Mouse (Mus musculus) CH12.LX (cell line): ENCODE measurements around the gene Rxrg. TPM values are rescaled to one million over a fixed set of nuclear protein-coding genes. Genes with fewer than 3 reads are reported as not detected.
A peak's percentile ranks its signal among the peaks of the same experiment; 100 is the strongest.

Experiments
- DNase-seq: peaks from one replicate; pipeline ENCODE4 v3.0.0-alpha.2; 2013; ENCODE audit errors: extremely low read depth
- H3K27ac ChIP-seq: 2 replicates; pipeline ENCODE4 v1.5.1; 2012; ENCODE audit warnings: low read depth, mild to moderate bottlenecking, control low read depth, moderate library complexity; ENCODE audit not compliant: insufficient read depth
- H3K27me3 ChIP-seq: replicated peaks from 2 replicates; pipeline ENCODE3; 2012; ENCODE audit warnings: inconsistent platforms
- H3K36me3 ChIP-seq, 2 experiments: replicated peaks in 1 of 2; 2 replicates each; pipeline versions ENCODE3 to v1.6.1; 2012; ENCODE audit warnings: inconsistent platforms in 1 of 2, low read length in 1 of 2, mild to moderate bottlenecking in 1 of 2, mixed read lengths in 1 of 2, moderate library complexity in 1 of 2; ENCODE audit not compliant: control insufficient read depth in 1 of 2, insufficient read depth in 1 of 2
- H3K4me1 ChIP-seq, 2 experiments: 2 replicates each; pipeline ENCODE4 v1.6.1; 2012; ENCODE audit warnings: inconsistent platforms in 1 of 2, moderate library complexity in 1 of 2; ENCODE audit not compliant: insufficient read depth in 2 of 2, control insufficient read depth in 1 of 2
- H3K4me2 ChIP-seq: 2 replicates; pipeline ENCODE4 v1.6.1; 2012; ENCODE audit warnings: low read depth, mild to moderate bottlenecking, control low read depth; ENCODE audit not compliant: poor library complexity, insufficient read depth, severe bottlenecking
- H3K4me3 ChIP-seq, 3 experiments: fragments of 150-350 bp in 1 of 3; sonication (generic) in 1 of 3; replicated peaks in 1 of 3; 2 replicates each; pipeline versions ENCODE3 to v1.5.1; 2011 to 2012; ENCODE audit warnings: low read depth in 2 of 3, low read length in 2 of 3, mild to moderate bottlenecking in 2 of 3, moderate library complexity in 2 of 3, control low read depth in 1 of 3, improper control_type of control experiment in 1 of 3, inconsistent platforms in 1 of 3, mixed read lengths in 1 of 3; ENCODE audit not compliant: poor library complexity in 1 of 3
- H3K79me2 ChIP-seq: replicated peaks from 2 replicates; pipeline ENCODE4 v1.6.1; 2012; ENCODE audit warnings: mild to moderate bottlenecking, moderate library complexity; ENCODE audit not compliant: control insufficient read depth, poor library complexity, insufficient read depth, severe bottlenecking; ENCODE audit errors: extremely low read depth
- H3K9ac ChIP-seq: 2 replicates; pipeline ENCODE4 v1.6.1; 2012; ENCODE audit warnings: low read depth, mild to moderate bottlenecking, control low read depth, moderate library complexity; ENCODE audit not compliant: insufficient read depth
- H3K9me3 ChIP-seq: replicated peaks from 2 replicates; pipeline ENCODE3; 2012; ENCODE audit warnings: low read length, inconsistent platforms, mixed read lengths
- CHD1 ChIP-seq: IDR thresholded peaks from 2 replicates; pipeline ENCODE4 v1.6.1; 2012; ENCODE audit warnings: low read depth, low read length, improper control_type of control experiment, inconsistent platforms
- CHD2 ChIP-seq: IDR thresholded peaks from 2 replicates; pipeline ENCODE4 v1.6.1; 2011; ENCODE audit warnings: low read length, improper control_type of control experiment
- E2F4 ChIP-seq: IDR thresholded peaks from 2 replicates; pipeline ENCODE4 v1.6.1; 2011; ENCODE audit warnings: low read depth, low read length, improper control_type of control experiment; ENCODE audit not compliant: insufficient replicate concordance
- ELF1 ChIP-seq: IDR thresholded peaks from 2 replicates; pipeline ENCODE4 v1.6.1; 2014; ENCODE audit warnings: low read depth, mild to moderate bottlenecking, inconsistent platforms, low read length, improper control_type of control experiment
- HCFC1 ChIP-seq: IDR thresholded peaks from 2 replicates; pipeline ENCODE4 v1.6.1; 2012; ENCODE audit warnings: low read depth, mild to moderate bottlenecking, inconsistent platforms, low read length, improper control_type of control experiment
- MAZ ChIP-seq: IDR thresholded peaks from 2 replicates; pipeline ENCODE4 v1.6.1; 2012; ENCODE audit warnings: low read depth, mild to moderate bottlenecking, inconsistent platforms, low read length, improper control_type of control experiment, moderate library complexity
- MEF2A ChIP-seq: IDR thresholded peaks from 2 replicates; pipeline ENCODE4 v1.6.1; 2014; ENCODE audit warnings: low read depth, mild to moderate bottlenecking, inconsistent platforms, low read length, improper control_type of control experiment, borderline replicate concordance
- PAX5 ChIP-seq: IDR thresholded peaks from 2 replicates; pipeline ENCODE4 v1.6.1; 2012; ENCODE audit warnings: low read length, inconsistent platforms, mixed read lengths
- POLR2AphosphoS2 ChIP-seq: IDR thresholded peaks from 2 replicates; pipeline ENCODE4 v1.6.1; 2011; ENCODE audit warnings: low read depth, low read length, improper control_type of control experiment
- RAD21 ChIP-seq: IDR thresholded peaks from 2 replicates; pipeline ENCODE4 v1.6.1; 2011; ENCODE audit warnings: low read depth, mild to moderate bottlenecking, low read length, improper control_type of control experiment, moderate library complexity
- RCOR1 ChIP-seq: conservative IDR thresholded peaks from 2 replicates; pipeline ENCODE4 v1.6.1; 2012; ENCODE audit warnings: low read depth, mild to moderate bottlenecking, inconsistent platforms, low read length, improper control_type of control experiment
- UBTF ChIP-seq: IDR thresholded peaks from 2 replicates; pipeline ENCODE4 v1.6.1; 2012; ENCODE audit warnings: low read depth, mild to moderate bottlenecking, inconsistent platforms, low read length, improper control_type of control experiment, moderate library complexity
- USF1 ChIP-seq: IDR thresholded peaks from 2 replicates; pipeline ENCODE4 v1.6.1; 2014; ENCODE audit warnings: low read depth, mild to moderate bottlenecking, inconsistent platforms, low read length, improper control_type of control experiment
- dilution Hi-C: fragments of 300-500 bp; cut with MboI; formaldehyde crosslinking; loops from 2 replicates; pipeline ENCODE4 v1.14.3; 2020; ENCODE audit warnings: low sequenced_read_pairs; ENCODE audit not compliant: extremely low pct_unique_long_range_greater_than_20kb, extremely low pct_ligation_motif_present
- in situ Hi-C: fragments of 300-500 bp; cut with MboI; formaldehyde crosslinking; loops from 3 replicates; pipeline ENCODE4 v1.14.3; 2019; ENCODE audit warnings: low sequenced_read_pairs, low pct_ligation_motif_present, low pct_unique_long_range_greater_than_20kb, mixed read lengths
- polyA plus RNA-seq: library from polyadenylated mRNA; unstranded; fragments of >175 nt; gene quantifications from 2 replicates; pipeline ENCODE4 v1.2.1, GENCODE M21; 2012; ENCODE audit warnings: low read depth; ENCODE audit not compliant: insufficient read length
- total RNA-seq, 2 experiments: library from RNA; depleted of rRNA; stranded (reverse); fragments of 300-350 nt in 1 of 2; fragments of >200 nt in 1 of 2; gene quantifications; 2 replicates each; pipeline ENCODE4 v1.2.3; 2012 to 2014

Rxrg gene
- total and polyA plus RNA-seq, 3 experiments: not detected

DNA sequence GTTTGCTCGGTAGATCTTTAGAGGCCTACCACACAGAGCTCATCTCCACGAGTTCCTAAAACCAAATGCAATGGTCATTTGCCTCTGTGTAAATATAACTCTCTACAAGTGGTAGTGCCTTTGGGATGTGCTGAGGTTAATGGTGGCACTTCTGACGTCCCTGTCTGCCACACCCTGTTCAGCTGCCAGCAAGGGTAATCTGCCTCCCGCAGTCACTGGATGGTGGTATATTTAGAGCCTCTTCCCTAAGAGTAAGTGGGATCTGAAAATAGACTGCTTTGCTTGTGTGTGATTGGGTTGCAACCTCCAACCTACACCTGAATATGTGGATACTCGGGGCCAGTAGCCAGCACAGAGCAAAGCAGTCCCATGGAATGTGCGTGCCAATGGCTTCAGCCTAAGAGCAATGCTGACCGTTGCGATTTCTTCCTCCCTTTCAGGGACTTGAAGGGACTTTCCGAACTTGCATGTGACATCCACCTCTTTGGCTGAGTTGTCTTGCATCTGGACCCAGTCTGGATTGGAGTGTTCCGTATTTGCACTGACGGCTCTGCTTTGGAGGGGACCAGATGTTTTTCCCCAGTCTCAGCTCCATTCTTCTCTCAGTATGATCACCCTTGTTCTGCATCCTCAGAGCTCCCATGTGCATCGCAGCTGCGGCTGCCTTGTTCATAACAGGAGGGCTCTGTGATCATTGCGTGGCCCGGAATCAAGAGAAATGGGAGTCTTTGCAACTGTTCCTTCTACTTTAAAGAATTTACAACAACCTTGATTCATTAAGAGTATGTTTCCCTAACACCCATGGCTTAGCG lies 9.2 kb upstream of the Rxrg start:
- H3K27ac ChIP-seq: no peak overlapping the region
- no peak for TF ChIP-seq MAZ
- TF ChIP-seq HCFC1: no peak
- no peak for TF ChIP-seq RAD21
- peak; percentile 45 for DNase-seq
- no peaks in the 10 kb centered on the region for H3K9me3 ChIP-seq
- no peak overlapping the region for H3K9ac ChIP-seq
- in situ Hi-C loops: no loop called here
- H3K27me3 ChIP-seq: no peaks in the 10 kb centered on the region
- H3K4me2 ChIP-seq: no peak overlapping the region
- no peaks in the 10 kb centered on the region for H3K36me3 ChIP-seq
- H3K4me1 ChIP-seq: peaks cover 0 to 23% of the 10 kb centered on the region in 2 experiments; a peak in 2 of 4 replicates
- dilution Hi-C loops: no loop called here
- H3K79me2 ChIP-seq: no peaks in the 10 kb centered on the region
- no peak overlapping the region for H3K4me3 ChIP-seq

DNA sequence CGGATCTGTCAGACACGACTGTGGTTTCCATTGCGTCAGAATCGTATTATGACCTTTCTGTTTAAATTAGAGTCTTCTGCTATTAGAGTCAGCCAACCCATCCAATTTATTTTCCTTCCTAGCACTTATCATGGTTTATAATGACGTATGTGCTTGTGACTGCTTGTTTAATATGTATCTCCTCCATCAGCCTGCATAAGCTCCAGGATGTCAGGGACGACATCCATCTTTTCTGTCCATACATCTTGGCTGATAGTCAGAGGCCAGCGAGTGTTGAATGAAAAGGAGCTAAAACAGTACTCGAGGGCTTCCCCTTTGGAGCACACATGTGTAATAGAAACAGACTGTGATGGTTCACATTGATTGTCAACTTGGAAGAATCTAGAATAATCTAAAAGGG lies 6.0 kb upstream of the Rxrg start:
- no peak overlapping the region for H3K9ac ChIP-seq
- H3K4me1 ChIP-seq: peaks cover 0 to 30% of the 10 kb centered on the region in 2 experiments; a peak in 2 of 4 replicates
- no peaks in the 10 kb centered on the region for H3K27me3 ChIP-seq
- H3K36me3 ChIP-seq: no peaks in the 10 kb centered on the region
- no peak for DNase-seq
- dilution Hi-C loops (no loop called here), in situ Hi-C loops (no loop called here)
- no peak overlapping the region for H3K4me3 ChIP-seq
- H3K4me2 ChIP-seq: no peak overlapping the region
- TF ChIP-seq POLR2AphosphoS2 (no peak), CHD2 (no peak), E2F4 (no peak), PAX5 (no peak), USF1 (no peak)
- no peaks in the 10 kb centered on the region for H3K9me3 ChIP-seq
- H3K27ac ChIP-seq: no peak overlapping the region
- H3K79me2 ChIP-seq: no peaks in the 10 kb centered on the region

DNA sequence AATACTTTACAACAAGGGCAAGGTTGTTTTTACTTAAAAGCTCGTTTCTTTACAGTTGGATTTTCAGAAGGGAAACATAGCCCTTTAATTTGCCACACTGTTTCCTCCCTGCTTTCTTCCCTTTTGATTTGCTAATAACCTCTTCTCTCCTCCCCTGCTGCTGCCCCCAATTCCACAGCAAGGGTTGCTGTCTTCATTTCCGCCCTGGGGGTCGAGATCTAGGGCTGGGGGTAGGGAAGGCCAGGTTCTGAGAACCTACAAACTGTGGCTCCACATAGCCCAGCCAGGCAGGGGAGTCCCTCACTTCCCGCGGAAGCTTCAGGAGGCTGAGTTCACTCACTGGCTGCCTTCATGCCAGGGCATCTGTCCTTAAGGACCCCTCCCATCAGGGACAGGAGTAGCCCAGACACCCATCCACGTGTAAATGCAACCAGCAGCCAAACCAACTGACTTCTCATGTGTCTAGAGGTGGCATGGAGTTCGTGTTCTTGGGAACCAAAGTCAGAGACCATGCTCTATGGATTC lies 1.1 kb downstream of the Rxrg start:
- Histone ChIP-seq H3K4me1 (peaks cover 0 to 4% of the 10 kb centered on the region in 2 experiments; a peak in 1 of 4 replicates), H3K79me2 (no peaks in the 10 kb centered on the region), H3K27ac (no peak overlapping the region), H3K36me3 (no peaks in the 10 kb centered on the region), H3K4me3 (no peak overlapping the region), H3K9ac (no peak overlapping the region), H3K27me3 (peaks cover 5% of the 10 kb centered on the region), H3K4me2 (no peak overlapping the region), H3K9me3 (no peaks in the 10 kb centered on the region)
- TF ChIP-seq UBTF (no peak), ELF1 (no peak), CHD1 (no peak), MEF2A (no peak), RCOR1 (no peak)
- DNase-seq: no peak
- in situ Hi-C loops (no loop called here), dilution Hi-C loops (no loop called here)
